Mouse (Mus musculus) CD4-positive naive resting alpha-beta T cell, adult 57 days (primary cell): ENCODE data around the gene Fzd9. TPM values are rescaled to one million over a fixed set of nuclear protein-coding genes. Genes with fewer than 3 reads are reported as not detected.

ENCODE experiments used
- total RNA-seq: library from RNA; stranded (reverse); gene quantifications from one replicate; pipeline ENCODE4 v1.2.4, GENCODE M21; 2023

The Fzd9 gene
- total RNA-seq: 0.24 TPM

GRCm38 (mm10) chr5:135251079-135251454, at the start of gene Fzd9:
Fzd9 (minus strand) TSS chr5:135251230.

Other genes with a start within 250 kb of the Fzd9 start
- 48.8 TPM for gene Abhd11, start 242.1 kb downstream of the Fzd9 start, total RNA-seq
- gene Stx1a, start 227.7 kb downstream of the Fzd9 start, total RNA-seq: 55.8 TPM
- 17.4 TPM for gene Dnajc30, start 187.0 kb downstream of the Fzd9 start, total RNA-seq
- 74.1 TPM for gene Bud23, start 186.3 kb downstream of the Fzd9 start, total RNA-seq
- gene Vps37d, start 173.0 kb downstream of the Fzd9 start, total RNA-seq: not detected
- gene Mlxipl, start 161.3 kb downstream of the Fzd9 start, total RNA-seq: 0.98 TPM
- gene Tbl2, start 101.6 kb downstream of the Fzd9 start, total RNA-seq: 17.1 TPM
- 66.2 TPM for gene Bcl7b, start 82.9 kb downstream of the Fzd9 start, total RNA-seq
- 106 TPM for gene Baz1b, start 64.0 kb downstream of the Fzd9 start, total RNA-seq
- not detected for gene Fkbp6, start 98.8 kb upstream of the Fzd9 start, total RNA-seq
- gene Trim50, start 102.1 kb upstream of the Fzd9 start, total RNA-seq: not detected
- gene Nsun5, start 118.7 kb upstream of the Fzd9 start, total RNA-seq: 32.0 TPM
- 48.5 TPM for gene Pom121, start 143.3 kb upstream of the Fzd9 start, total RNA-seq